Mouse (Mus musculus) CH12.LX (cell line): ENCODE measurements around the gene Crtc3. TPM values are rescaled to one million over a fixed set of nuclear protein-coding genes. Genes with fewer than 3 reads are reported as not detected.

ENCODE experiments used
- DNase-seq: peaks from one replicate; pipeline ENCODE4 v3.0.0-alpha.2; 2013; ENCODE audit errors: extremely low read depth
- H3K27ac ChIP-seq: 2 replicates; pipeline ENCODE4 v1.5.1; 2012; ENCODE audit warnings: low read depth, mild to moderate bottlenecking, control low read depth, moderate library complexity; ENCODE audit not compliant: insufficient read depth
- H3K27me3 ChIP-seq: replicated peaks from 2 replicates; pipeline ENCODE3; 2012; ENCODE audit warnings: inconsistent platforms
- H3K36me3 ChIP-seq, 2 experiments: replicated peaks in 1 of 2; 2 replicates each; pipeline versions ENCODE3 to v1.6.1; 2012; ENCODE audit warnings: inconsistent platforms in 1 of 2, low read length in 1 of 2, mild to moderate bottlenecking in 1 of 2, mixed read lengths in 1 of 2, moderate library complexity in 1 of 2; ENCODE audit not compliant: control insufficient read depth in 1 of 2, insufficient read depth in 1 of 2
- H3K4me1 ChIP-seq, 2 experiments: 2 replicates each; pipeline ENCODE4 v1.6.1; 2012; ENCODE audit warnings: inconsistent platforms in 1 of 2, moderate library complexity in 1 of 2; ENCODE audit not compliant: insufficient read depth in 2 of 2, control insufficient read depth in 1 of 2
- H3K4me2 ChIP-seq: 2 replicates; pipeline ENCODE4 v1.6.1; 2012; ENCODE audit warnings: low read depth, mild to moderate bottlenecking, control low read depth; ENCODE audit not compliant: poor library complexity, insufficient read depth, severe bottlenecking
- H3K4me3 ChIP-seq, 3 experiments: fragments of 150-350 bp in 1 of 3; sonication (generic) in 1 of 3; replicated peaks in 1 of 3; 2 replicates each; pipeline versions ENCODE3 to v1.5.1; 2011 to 2012; ENCODE audit warnings: low read depth in 2 of 3, low read length in 2 of 3, mild to moderate bottlenecking in 2 of 3, moderate library complexity in 2 of 3, control low read depth in 1 of 3, improper control_type of control experiment in 1 of 3, inconsistent platforms in 1 of 3, mixed read lengths in 1 of 3; ENCODE audit not compliant: poor library complexity in 1 of 3
- H3K79me2 ChIP-seq: replicated peaks from 2 replicates; pipeline ENCODE4 v1.6.1; 2012; ENCODE audit warnings: mild to moderate bottlenecking, moderate library complexity; ENCODE audit not compliant: control insufficient read depth, poor library complexity, insufficient read depth, severe bottlenecking; ENCODE audit errors: extremely low read depth
- H3K9ac ChIP-seq: 2 replicates; pipeline ENCODE4 v1.6.1; 2012; ENCODE audit warnings: low read depth, mild to moderate bottlenecking, control low read depth, moderate library complexity; ENCODE audit not compliant: insufficient read depth
- H3K9me3 ChIP-seq: replicated peaks from 2 replicates; pipeline ENCODE3; 2012; ENCODE audit warnings: low read length, inconsistent platforms, mixed read lengths
- BHLHE40 ChIP-seq: IDR thresholded peaks from 2 replicates; pipeline ENCODE4 v1.6.1; 2011; ENCODE audit warnings: mild to moderate bottlenecking, low read depth, low read length, improper control_type of control experiment
- E2F4 ChIP-seq: IDR thresholded peaks from 2 replicates; pipeline ENCODE4 v1.6.1; 2011; ENCODE audit warnings: low read depth, low read length, improper control_type of control experiment; ENCODE audit not compliant: insufficient replicate concordance
- GABPA ChIP-seq: IDR thresholded peaks from 2 replicates; pipeline ENCODE4 v1.6.1; 2012; ENCODE audit warnings: low read depth, low read length, improper control_type of control experiment, inconsistent platforms; ENCODE audit not compliant: insufficient replicate concordance
- HCFC1 ChIP-seq: IDR thresholded peaks from 2 replicates; pipeline ENCODE4 v1.6.1; 2012; ENCODE audit warnings: low read depth, mild to moderate bottlenecking, inconsistent platforms, low read length, improper control_type of control experiment
- IRF4 ChIP-seq: IDR thresholded peaks from 2 replicates; pipeline ENCODE4 v1.6.1; 2014; ENCODE audit warnings: low read depth, mild to moderate bottlenecking, inconsistent platforms, low read length, improper control_type of control experiment
- JUN ChIP-seq: IDR thresholded peaks from 2 replicates; pipeline ENCODE4 v1.6.1; 2011; ENCODE audit warnings: low read depth, mild to moderate bottlenecking, low read length, improper control_type of control experiment, moderate library complexity; ENCODE audit not compliant: insufficient read depth
- JUND ChIP-seq: conservative IDR thresholded peaks from 2 replicates; pipeline ENCODE4 v1.6.1; 2011; ENCODE audit warnings: low read depth, low read length, improper control_type of control experiment
- KAT2A ChIP-seq: IDR thresholded peaks from 2 replicates; pipeline ENCODE4 v1.6.1; 2012; ENCODE audit warnings: low read length, improper control_type of control experiment, inconsistent platforms; ENCODE audit not compliant: insufficient replicate concordance
- MAX ChIP-seq: IDR thresholded peaks from 2 replicates; pipeline ENCODE4 v1.6.1; 2011; ENCODE audit warnings: low read length, improper control_type of control experiment
- MAZ ChIP-seq: IDR thresholded peaks from 2 replicates; pipeline ENCODE4 v1.6.1; 2012; ENCODE audit warnings: low read depth, mild to moderate bottlenecking, inconsistent platforms, low read length, improper control_type of control experiment, moderate library complexity
- MEF2A ChIP-seq: IDR thresholded peaks from 2 replicates; pipeline ENCODE4 v1.6.1; 2014; ENCODE audit warnings: low read depth, mild to moderate bottlenecking, inconsistent platforms, low read length, improper control_type of control experiment, borderline replicate concordance
- POLR2A ChIP-seq: IDR thresholded peaks from 2 replicates; pipeline ENCODE4 v1.6.1; 2011; ENCODE audit warnings: low read depth, mild to moderate bottlenecking, improper control_type of control experiment, low read length
- TCF12 ChIP-seq: IDR thresholded peaks from 2 replicates; pipeline ENCODE4 v1.6.1; 2014; ENCODE audit warnings: low read depth, mild to moderate bottlenecking, inconsistent platforms, low read length, improper control_type of control experiment
- UBTF ChIP-seq: IDR thresholded peaks from 2 replicates; pipeline ENCODE4 v1.6.1; 2012; ENCODE audit warnings: low read depth, mild to moderate bottlenecking, inconsistent platforms, low read length, improper control_type of control experiment, moderate library complexity
- USF1 ChIP-seq: IDR thresholded peaks from 2 replicates; pipeline ENCODE4 v1.6.1; 2014; ENCODE audit warnings: low read depth, mild to moderate bottlenecking, inconsistent platforms, low read length, improper control_type of control experiment
- USF2 ChIP-seq: conservative IDR thresholded peaks from 2 replicates; pipeline ENCODE4 v1.6.1; 2011; ENCODE audit warnings: low read depth, low read length, improper control_type of control experiment
- ZC3H11A ChIP-seq: IDR thresholded peaks from 2 replicates; pipeline ENCODE4 v1.6.1; 2012; ENCODE audit warnings: low read depth, mild to moderate bottlenecking, inconsistent platforms, low read length, improper control_type of control experiment
- ZKSCAN1 ChIP-seq: IDR thresholded peaks from 2 replicates; pipeline ENCODE4 v1.6.1; 2012; ENCODE audit warnings: low read depth, inconsistent platforms, low read length, improper control_type of control experiment, borderline replicate concordance
- ZNF384 ChIP-seq: IDR thresholded peaks from 2 replicates; pipeline ENCODE4 v1.6.1; 2012; ENCODE audit warnings: low read depth, low read length, improper control_type of control experiment, inconsistent platforms
- dilution Hi-C: fragments of 300-500 bp; cut with MboI; formaldehyde crosslinking; loops from 2 replicates; pipeline ENCODE4 v1.14.3; 2020; ENCODE audit warnings: low sequenced_read_pairs; ENCODE audit not compliant: extremely low pct_unique_long_range_greater_than_20kb, extremely low pct_ligation_motif_present
- in situ Hi-C: fragments of 300-500 bp; cut with MboI; formaldehyde crosslinking; loops from 3 replicates; pipeline ENCODE4 v1.14.3; 2019; ENCODE audit warnings: low sequenced_read_pairs, low pct_ligation_motif_present, low pct_unique_long_range_greater_than_20kb, mixed read lengths
- polyA plus RNA-seq: library from polyadenylated mRNA; unstranded; fragments of >175 nt; gene quantifications from 2 replicates; pipeline ENCODE4 v1.2.1, GENCODE M21; 2012; ENCODE audit warnings: low read depth; ENCODE audit not compliant: insufficient read length
- total RNA-seq, 2 experiments: library from RNA; depleted of rRNA; stranded (reverse); fragments of 300-350 nt in 1 of 2; fragments of >200 nt in 1 of 2; gene quantifications; 2 replicates each; pipeline ENCODE4 v1.2.3; 2012 to 2014

Crtc3 gene
- total and polyA plus RNA-seq, 3 experiments: 1.2 to 9.1 (median 4.4) TPM

GRCm38 (mm10) chr7:80589054-80589746, 99.5 kb downstream of the Crtc3 start:
- Histone ChIP-seq H3K36me3 (peaks cover 18 to 66% of the 10 kb centered on the region in 2 experiments), H3K79me2 (no peaks in the 10 kb centered on the region), H3K4me2 (no peak overlapping the region), H3K4me1 (no peaks in the 10 kb centered on the region), H3K27ac (no peak overlapping the region), H3K9ac (no peak overlapping the region), H3K4me3 (no peak overlapping the region), H3K9me3 (no peaks in the 10 kb centered on the region), H3K27me3 (no peaks in the 10 kb centered on the region)
- in situ Hi-C loops: loop anchor here (25.0 kb wide), 1 partner anchor 452 kb away; no protein-coding TSS in a partner anchor
- TF ChIP-seq JUN (no peak), IRF4 (no peak), USF2 (no peak), BHLHE40 (no peak), ZC3H11A (no peak), JUND (no peak), MAX (no peak)
- dilution Hi-C loops: no loop called here
- DNase-seq: no peak

- Histone ChIP-seq H3K9me3 (no peaks in the 10 kb centered on the region), H3K9ac (no peak overlapping the region), H3K27ac (no peak overlapping the region), H3K4me3 (no peak overlapping the region), H3K4me1 (peaks cover 5 to 13% of the 10 kb centered on the region in 2 experiments; a peak in 3 of 4 replicates), H3K79me2 (no peaks in the 10 kb centered on the region), H3K4me2 (no peak overlapping the region), H3K27me3 (no peaks in the 10 kb centered on the region), H3K36me3 (peaks cover 18 to 53% of the 10 kb centered on the region in 2 experiments)
- in situ Hi-C loops (loop anchor here (25.0 kb wide), 1 partner anchor 450 kb away; no protein-coding TSS in a partner anchor), dilution Hi-C loops (no loop called here)
- TF ChIP-seq MAZ (no peak), KAT2A (no peak)
- DNase-seq: no peak
These were observed 101.0 kb downstream of the Crtc3 start for GRCm38 (mm10) chr7:80587684-80588083.

- Histone ChIP-seq H3K4me2 (no peak overlapping the region), H3K36me3 (peaks cover 18 to 45% of the 10 kb centered on the region in 2 experiments), H3K4me1 (peaks cover 6 to 19% of the 10 kb centered on the region in 2 experiments; a peak in 3 of 4 replicates), H3K27me3 (no peaks in the 10 kb centered on the region), H3K9me3 (no peaks in the 10 kb centered on the region), H3K79me2 (no peaks in the 10 kb centered on the region), H3K9ac (no peak overlapping the region), H3K27ac (no peak overlapping the region), H3K4me3 (no peak overlapping the region)
- TF ChIP-seq HCFC1 (no peak), JUN (no peak), BHLHE40 (no peak), USF2 (no peak), ZNF384 (no peak), E2F4 (no peak), POLR2A (no peak), ZC3H11A (no peak), UBTF (no peak), MAX (no peak), TCF12 (no peak), USF1 (no peak), MEF2A (no peak), GABPA (no peak), ZKSCAN1 (no peak), KAT2A (no peak)
- in situ Hi-C loops (loop anchor here (25.0 kb wide), 1 partner anchor 450 kb away; no protein-coding TSS in a partner anchor), dilution Hi-C loops (no loop called here)
- DNase-seq: no peak
These were observed 101.7 kb downstream of the Crtc3 start for GRCm38 (mm10) chr7:80586681-80587660.
